Mouse (Mus musculus): ENCODE measurements around the gene Gm21987.

The Gm21987 gene

GRCm38 (mm10) chr16:38398266-38398665 lies 51.4 kb downstream of the Gm21987 start:
- no peak for DNase-seq

GRCm38 (mm10) chr16:38399076-38399475 lies 52.2 kb downstream of the Gm21987 start:
- no peak for DNase-seq

- DNase-seq = peak; percentile 70
Measured at GRCm38 (mm10) chr16:38399531-38400231, 52.8 kb downstream of the Gm21987 start.

- DNase-seq = no peak
Measured at GRCm38 (mm10) chr16:38400311-38400960, 53.6 kb downstream of the Gm21987 start.

GRCm38 (mm10) chr16:38401468-38401867 lies 54.6 kb downstream of the Gm21987 start:
- no peak for DNase-seq

GRCm38 (mm10) chr16:38403639-38404038 lies 56.8 kb downstream of the Gm21987 start:
- peak; percentile 54 for DNase-seq

GRCm38 (mm10) chr16:38406293-38406692 lies 59.5 kb downstream of the Gm21987 start:
- no peak for DNase-seq

GRCm38 (mm10) chr16:38406708-38407107 lies 59.9 kb downstream of the Gm21987 start:
- no peak for DNase-seq

- no peak for DNase-seq
Measured at GRCm38 (mm10) chr16:38407584-38407983, 60.7 kb downstream of the Gm21987 start.

- DNase-seq = no peak
Measured at GRCm38 (mm10) chr16:38408416-38408815, 61.6 kb downstream of the Gm21987 start.
